Comparison of ENCODE assay signal across 8 mouse cellular contexts in the genomic region with DNA sequence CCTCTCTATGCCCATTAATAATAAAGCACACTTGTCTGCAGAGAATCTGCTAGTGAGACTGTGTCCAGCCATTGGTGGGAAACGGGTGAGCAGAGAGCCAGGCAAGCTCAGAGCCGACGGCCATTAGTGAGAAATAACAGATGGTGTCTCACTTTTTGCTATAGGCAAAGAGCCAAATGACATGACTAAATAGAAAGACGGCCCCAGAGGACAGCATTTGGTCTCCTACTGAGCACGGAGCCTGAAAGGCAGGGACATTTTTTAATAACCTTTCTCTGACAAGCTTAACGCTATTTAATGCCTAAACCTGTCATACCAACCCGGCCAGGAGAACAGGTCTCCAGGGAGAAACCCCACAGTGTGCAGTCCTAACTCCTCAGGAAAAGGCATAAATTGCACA. TPM values are rescaled to one million over a fixed set of nuclear protein-coding genes. Genes with fewer than 3 reads are reported as not detected.
DNase-seq lines count a peak whose midpoint lies in the region; ATAC-seq and TF ChIP-seq lines count a peak whose summit lies in the region.
"Had no signal": no experiment of that assay in that cellular context is flagged by ENCODE, and none has a peak within 500 bp of the region (broad histone marks: within the 10 kb centered on the region; RNA-seq: fewer than 3 reads in every experiment).

No protein-coding gene starts in this region.

- peak; percentile 5 for DNase-seq in lung, postnatal 0 days (ENCODE audit: low spot score)
- no peak for DNase-seq in lung, postnatal 14 days
- DNase-seq in embryo, embryonic 10.5 days (ENCODE audit: low spot score), result peak; percentile 36
- DNase-seq in hindbrain, postnatal 0 days (ENCODE audit: low spot score), result peak; percentile 74
- DNase-seq in urinary bladder, postnatal 10 days (ENCODE audit: low spot score), result no peak
- DNase-seq in layer of hippocampus, postnatal 25 days (ENCODE audit: extremely low spot score in 1 of 2, low spot score in 1 of 2), result no peak

- H3K36me3 ChIP-seq in lung, postnatal 0 days (ENCODE audit: insufficient read depth, low read length), result no peaks in the 10 kb centered on the region
- H3K36me3 ChIP-seq in hindbrain, postnatal 0 days (ENCODE audit: insufficient read depth, low read length), result no peaks in the 10 kb centered on the region
- no peaks in the 10 kb centered on the region for H3K36me3 ChIP-seq in stomach, embryonic 15.5 days

- no peak for TF ChIP-seq EP300 in lung, postnatal 0 days (IDR thresholded peaks at IDR 0.05)

- WGBS in lung, postnatal 0 days, result 46% methylated on average over 7 of the region's 7 CpGs
- 15% methylated on average over 7 of the region's 7 CpGs for WGBS in hindbrain, postnatal 0 days
- 25% methylated on average over 7 of the region's 7 CpGs for WGBS in stomach, embryonic 15.5 days

- no peak overlapping the region for H3K4me3 ChIP-seq in lung, postnatal 0 days (ENCODE audit: low read depth, low read length)
- H3K4me3 ChIP-seq in hindbrain, postnatal 0 days (ENCODE audit: low read length), result no peak overlapping the region
- H3K4me3 ChIP-seq in stomach, embryonic 15.5 days (replicated peaks), result no peak overlapping the region

- no peaks in the 10 kb centered on the region for H3K27me3 ChIP-seq in lung, postnatal 0 days (replicated peaks; ENCODE audit: insufficient read depth, low read length)
- no peaks in the 10 kb centered on the region for H3K27me3 ChIP-seq in hindbrain, postnatal 0 days (ENCODE audit: insufficient read depth, low read length)
- no peaks in the 10 kb centered on the region for H3K27me3 ChIP-seq in stomach, embryonic 15.5 days (replicated peaks)

- no peak overlapping the region for H3K9ac ChIP-seq in lung, postnatal 0 days (replicated peaks; ENCODE audit: low read depth)
- H3K9ac ChIP-seq in hindbrain, postnatal 0 days (replicated peaks; ENCODE audit: low read length), result no peak overlapping the region
- H3K9ac ChIP-seq in stomach, embryonic 15.5 days, result no peak overlapping the region
- H3K9ac ChIP-seq: liver, embryonic 14.5 days had no signal

- H3K27ac ChIP-seq in lung, postnatal 0 days (ENCODE audit: low read length), result no peak overlapping the region
- no peak overlapping the region for H3K27ac ChIP-seq in hindbrain, postnatal 0 days
- H3K27ac ChIP-seq in stomach, embryonic 15.5 days, result no peak overlapping the region
- H3K27ac ChIP-seq: liver, embryonic 14.5 days had no signal

- no peak overlapping the region for H3K4me2 ChIP-seq in lung, postnatal 0 days (replicated peaks; ENCODE audit: low read depth, low read length)
- H3K4me2 ChIP-seq in hindbrain, postnatal 0 days (ENCODE audit: low read depth, low read length), result peak overlapping the region; percentile 21; the same call in 1 of the 2 replicates
- no peak overlapping the region for H3K4me2 ChIP-seq in stomach, embryonic 15.5 days

- no peaks in the 10 kb centered on the region for H3K9me3 ChIP-seq in lung, postnatal 0 days (ENCODE audit: low read length)
- H3K9me3 ChIP-seq in hindbrain, postnatal 0 days (ENCODE audit: low read length), result no peaks in the 10 kb centered on the region
- H3K9me3 ChIP-seq in stomach, embryonic 15.5 days, result no peaks in the 10 kb centered on the region

- no peaks in the 10 kb centered on the region for H3K4me1 ChIP-seq in lung, postnatal 0 days (ENCODE audit: insufficient read depth, low read depth, low read length)
- peaks cover 8% of the 10 kb centered on the region for H3K4me1 ChIP-seq in hindbrain, postnatal 0 days (ENCODE audit: insufficient read depth, low read length)
- no peaks in the 10 kb centered on the region for H3K4me1 ChIP-seq in stomach, embryonic 15.5 days

- no peak for ATAC-seq in lung, postnatal 0 days
- peak; percentile 64; the same call in 1 of the 2 replicates for ATAC-seq in hindbrain, postnatal 0 days
- ATAC-seq in stomach, embryonic 15.5 days (ENCODE audit: insufficient read depth, low FRiP score, low read depth), result peak; percentile 27; the same call in 1 of the 2 replicates

- TF ChIP-seq CTCF in lung, postnatal 0 days (IDR thresholded peaks at IDR 0.05), result no peak
- TF ChIP-seq CTCF in hindbrain, postnatal 0 days (IDR thresholded peaks at IDR 0.05; ENCODE audit: low read depth), result no peak

RNA-seq across cellular contexts. Expression of a gene that starts 29.9 kb away (rescaled TPM):
- polyA plus RNA-seq in lung, postnatal 0 days (2015; fragmentation: Nextera tagmentation; extraction: Ambion mirVana), result 4.0 and 4.6 TPM in 2 replicates
- 11.9 and 27.4 TPM in 2 replicates for total RNA-seq in hindbrain, postnatal 0 days (2014; rRNA removed)
- polyA plus RNA-seq in hindbrain, postnatal 0 days (2015; fragmentation: Nextera tagmentation; extraction: Ambion mirVana), result 13.4 and 13.9 TPM in 2 replicates
- 13.1 and 15.4 TPM in 2 replicates for polyA plus RNA-seq in stomach, embryonic 15.5 days (2015; fragmentation: Nextera tagmentation; extraction: Ambion mirVana)
- 10 to 100 TPM; 16.5 to 19.9 TPM for total RNA-seq in layer of hippocampus, postnatal 25 days (2021)

RNA-seq across cellular contexts. Expression of a gene that starts 30.1 kb away (rescaled TPM):
- 4.6 and 5.1 TPM in 2 replicates for polyA plus RNA-seq in lung, postnatal 0 days (2015; fragmentation: Nextera tagmentation; extraction: Ambion mirVana)
- 12.8 and 22.6 TPM in 2 replicates for total RNA-seq in hindbrain, postnatal 0 days (2014; rRNA removed)
- polyA plus RNA-seq in hindbrain, postnatal 0 days (2015; fragmentation: Nextera tagmentation; extraction: Ambion mirVana), result 7.1 and 7.9 TPM in 2 replicates
- polyA plus RNA-seq in stomach, embryonic 15.5 days (2015; fragmentation: Nextera tagmentation; extraction: Ambion mirVana), result 10.1 and 10.9 TPM in 2 replicates
- total RNA-seq in layer of hippocampus, postnatal 25 days (2021), result 1 to 10 TPM; 4.6 to 5.0 TPM

Comparison
In these comparisons a context has a peak if more than half of its experiments do, and no peak if none do; other contexts are left out.
1. DNase-seq: peak in lung, postnatal 0 days (single experiment), embryo, embryonic 10.5 days (single experiment) and hindbrain, postnatal 0 days (single experiment); none in lung, postnatal 14 days (single experiment), urinary bladder, postnatal 10 days (single experiment) and layer of hippocampus, postnatal 25 days (0 of 2).